Mouse (Mus musculus) ES-Bruce4 (cell line): ENCODE data around the gene Fam172a. TPM values are rescaled to one million over a fixed set of nuclear protein-coding genes. Genes with fewer than 3 reads are reported as not detected.
A peak's percentile ranks its signal among the peaks of the same experiment; 100 is the strongest.

ENCODE experiments used
- H3K27ac ChIP-seq: 2 replicates; pipeline ENCODE4 v1.5.1; 2012; ENCODE audit warnings: low read length, inconsistent platforms; ENCODE audit not compliant: insufficient read depth
- H3K27me3 ChIP-seq: 2 replicates; pipeline ENCODE4 v1.6.1; 2012; ENCODE audit warnings: mild to moderate bottlenecking, low read length, inconsistent platforms; ENCODE audit not compliant: control insufficient read depth, poor library complexity, insufficient read depth, severe bottlenecking
- H3K36me3 ChIP-seq: 2 replicates; pipeline ENCODE4 v1.6.1; 2012; ENCODE audit warnings: inconsistent platforms, mild to moderate bottlenecking, low read length, moderate library complexity; ENCODE audit not compliant: control insufficient read depth, poor library complexity, insufficient read depth, severe bottlenecking
- H3K4me1 ChIP-seq: one replicate; pipeline ENCODE4 v1.8.1; 2011; ENCODE audit warnings: low read length; ENCODE audit not compliant: control insufficient read depth, insufficient read depth
- H3K4me3 ChIP-seq: 2 replicates; pipeline ENCODE4 v1.5.1; 2011; ENCODE audit warnings: low read depth, mild to moderate bottlenecking, low read length
- H3K9ac ChIP-seq: 2 replicates; pipeline ENCODE4 v1.6.1; 2012; ENCODE audit warnings: low read depth, mild to moderate bottlenecking, inconsistent platforms; ENCODE audit not compliant: poor library complexity, severe bottlenecking
- H3K9me3 ChIP-seq: replicated peaks from 2 replicates; pipeline ENCODE4 v1.6.1; 2012; ENCODE audit warnings: mild to moderate bottlenecking, low read length, inconsistent platforms; ENCODE audit not compliant: control insufficient read depth, poor library complexity, insufficient read depth, severe bottlenecking
- CTCF ChIP-seq: IDR thresholded peaks from one replicate; pipeline ENCODE4 v1.8.1; 2011; ENCODE audit warnings: low read depth, low read length
- EP300 ChIP-seq: IDR thresholded peaks from 2 replicates; pipeline ENCODE4 v1.6.1; 2011; ENCODE audit warnings: low read depth, low read length; ENCODE audit not compliant: insufficient read depth
- POLR2A ChIP-seq: IDR thresholded peaks from one replicate; pipeline ENCODE4 v1.8.1; 2011; ENCODE audit warnings: low read length; ENCODE audit not compliant: insufficient read depth
- polyA plus RNA-seq: library from polyadenylated mRNA; stranded (reverse); fragments of >200 nt; gene quantifications from 2 replicates; pipeline ENCODE4 v1.2.4, GENCODE M21; 2011; ENCODE audit warnings: low read depth; ENCODE audit not compliant: missing spikeins, insufficient read depth, insufficient read length

Fam172a gene
- polyA plus RNA-seq, 1 experiment: 16.7 TPM

- H3K9me3 ChIP-seq: no peaks in the 10 kb centered on the region
- no peaks in the 10 kb centered on the region for H3K4me1 ChIP-seq
- no peak overlapping the region for H3K9ac ChIP-seq
- TF ChIP-seq EP300 (no peak), CTCF (no peak)
- peak overlapping the region; percentile 39 for H3K4me3 ChIP-seq
- no peak overlapping the region for H3K27ac ChIP-seq
- H3K36me3 ChIP-seq: no peaks in the 10 kb centered on the region
- peaks cover 27% of the 10 kb centered on the region for H3K27me3 ChIP-seq
Measured at GRCm38 (mm10) chr13:78194135-78194849, 492.5 kb downstream of the Fam172a start.

DNA sequence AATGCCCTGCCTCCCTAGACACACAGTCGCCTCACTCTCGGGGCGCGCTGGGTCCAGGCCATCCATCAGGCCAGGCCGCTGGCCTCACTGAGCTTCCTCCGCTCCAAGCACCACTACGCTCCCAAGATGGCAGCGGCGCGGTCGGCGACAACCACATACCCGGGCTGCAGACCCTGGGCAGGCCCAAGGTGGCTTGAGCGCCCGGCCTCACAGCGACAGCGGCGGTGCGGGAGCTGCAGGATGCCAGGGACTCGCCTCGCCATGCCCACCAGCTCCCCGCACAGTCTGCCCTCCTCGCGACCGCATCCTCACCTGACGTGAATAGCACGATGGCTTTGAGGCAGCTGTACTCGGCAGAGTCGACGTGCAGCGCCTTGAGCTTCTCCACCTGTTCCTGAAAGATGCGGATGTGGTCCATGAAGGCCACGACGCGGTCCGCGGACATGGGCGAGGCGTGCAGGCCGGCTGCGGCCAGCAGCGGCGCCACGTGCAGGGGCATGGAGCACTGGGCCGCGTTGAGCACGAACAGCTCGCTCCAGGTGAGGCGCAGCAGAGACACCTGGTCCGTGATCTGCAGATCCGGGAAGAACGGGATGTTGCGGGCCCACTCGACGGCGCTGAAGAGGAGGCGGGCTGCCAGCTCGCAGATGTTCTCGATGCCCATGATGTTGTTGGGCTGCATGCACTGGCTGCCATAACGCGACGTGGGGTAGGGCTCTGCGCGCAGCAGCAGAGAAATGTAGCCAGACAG lies 493.2 kb downstream of the Fam172a start:
- Histone ChIP-seq H3K9ac (no peak overlapping the region), H3K9me3 (no peaks in the 10 kb centered on the region), H3K4me3 (peak overlapping the region; percentile 39), H3K27ac (no peak overlapping the region), H3K27me3 (peaks cover 29% of the 10 kb centered on the region), H3K4me1 (no peaks in the 10 kb centered on the region), H3K36me3 (no peaks in the 10 kb centered on the region)
- TF ChIP-seq CTCF (no peak), POLR2A (no peak), EP300 (no peak)

DNA sequence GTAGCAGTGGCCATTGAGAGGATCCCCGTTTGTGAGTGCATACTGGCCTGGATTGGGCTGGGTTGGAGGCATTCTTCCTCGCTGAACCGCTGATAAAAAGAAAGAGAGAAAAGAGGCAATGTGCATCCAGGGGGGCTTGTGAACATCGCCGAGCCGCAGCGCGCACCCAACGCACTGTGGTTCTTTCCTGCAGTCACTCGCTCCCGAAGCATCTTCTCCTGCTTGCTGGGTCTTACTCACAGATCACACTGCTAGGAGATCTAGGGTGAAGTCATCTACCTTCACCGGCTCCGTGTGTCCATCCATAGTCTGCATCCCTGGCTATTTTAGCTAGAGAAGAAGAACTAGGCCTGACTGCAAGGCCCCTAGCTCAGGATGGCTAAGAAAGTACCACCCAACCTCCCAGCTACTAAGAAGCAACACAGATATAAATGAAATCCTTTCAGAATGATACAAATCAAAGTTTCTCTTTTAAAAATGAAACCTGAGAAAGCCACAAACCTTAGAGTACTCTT lies 493.8 kb downstream of the Fam172a start:
- Histone ChIP-seq H3K4me3 (peak overlapping the region; percentile 39), H3K9me3 (no peaks in the 10 kb centered on the region), H3K4me1 (no peaks in the 10 kb centered on the region), H3K27ac (no peak overlapping the region), H3K36me3 (no peaks in the 10 kb centered on the region), H3K9ac (no peak overlapping the region), H3K27me3 (peaks cover 32% of the 10 kb centered on the region)
- TF ChIP-seq CTCF: no peak
- no peak for TF ChIP-seq EP300
- no peak for TF ChIP-seq POLR2A

GRCm38 (mm10) chr13:78196236-78196796 lies 494.5 kb downstream of the Fam172a start:
- no peaks in the 10 kb centered on the region for H3K9me3 ChIP-seq
- no peaks in the 10 kb centered on the region for H3K36me3 ChIP-seq
- H3K4me1 ChIP-seq: no peaks in the 10 kb centered on the region
- no peak for TF ChIP-seq POLR2A
- no peak for TF ChIP-seq CTCF
- no peak for TF ChIP-seq EP300
- H3K27ac ChIP-seq: no peak overlapping the region
- H3K9ac ChIP-seq: no peak overlapping the region
- no peak overlapping the region for H3K4me3 ChIP-seq
- peaks cover 32% of the 10 kb centered on the region for H3K27me3 ChIP-seq

- H3K27me3 ChIP-seq: peaks cover 34% of the 10 kb centered on the region
- no peaks in the 10 kb centered on the region for H3K36me3 ChIP-seq
- H3K4me1 ChIP-seq: no peaks in the 10 kb centered on the region
- TF ChIP-seq CTCF (no peak), EP300 (no peak), POLR2A (no peak)
- no peaks in the 10 kb centered on the region for H3K9me3 ChIP-seq
- H3K27ac ChIP-seq: no peak overlapping the region
- peak overlapping the region; percentile 8; the same call in 1 of the 2 replicates for H3K4me3 ChIP-seq
- no peak overlapping the region for H3K9ac ChIP-seq
Measured at GRCm38 (mm10) chr13:78197286-78197818, 495.5 kb downstream of the Fam172a start.

DNA sequence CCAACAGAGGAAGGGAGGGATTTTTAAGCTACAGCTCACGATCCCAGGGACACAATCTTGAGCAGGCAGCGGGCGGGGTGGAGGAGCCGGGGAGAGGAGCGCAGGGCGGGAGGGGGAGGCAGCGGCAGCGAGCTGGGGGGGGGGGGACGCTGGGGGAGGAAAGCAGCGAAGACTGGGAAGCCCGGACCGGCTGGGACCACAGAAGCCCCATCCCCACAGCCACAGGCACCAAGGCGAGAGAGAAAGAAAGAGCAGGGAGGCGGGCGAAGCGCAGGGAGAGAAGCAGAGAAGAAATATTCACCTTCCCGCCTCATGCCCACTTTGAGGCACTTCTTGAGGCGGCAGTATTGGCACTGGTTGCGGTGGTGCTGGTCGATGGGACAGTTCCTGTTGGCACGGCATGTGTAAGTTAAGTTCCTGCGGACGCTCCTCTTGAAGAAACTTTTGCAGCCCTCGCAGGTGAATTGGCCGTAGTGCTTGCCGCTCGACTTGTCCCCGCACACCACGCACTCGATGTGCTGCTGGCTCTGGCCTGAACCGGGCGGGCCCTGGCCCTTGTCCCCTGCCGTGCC lies 496.1 kb downstream of the Fam172a start:
- TF ChIP-seq POLR2A: no peak
- no peak for TF ChIP-seq EP300
- no peak for TF ChIP-seq CTCF
- Histone ChIP-seq H3K36me3 (no peaks in the 10 kb centered on the region), H3K27ac (no peak overlapping the region), H3K4me1 (no peaks in the 10 kb centered on the region), H3K4me3 (peak overlapping the region; percentile 38), H3K27me3 (peaks cover 38% of the 10 kb centered on the region), H3K9ac (peak overlapping the region; percentile 68), H3K9me3 (no peaks in the 10 kb centered on the region)
